Mouse (Mus musculus): ENCODE results near the gene Tmem52.

- TF ChIP-seq CTCF (IDR thresholded peaks at IDR 0.05; ENCODE audit: low read depth, low read length), result no peak
- no peak for TF ChIP-seq POLR2A (IDR thresholded peaks at IDR 0.05; ENCODE audit: borderline replicate concordance, low read depth, low read length)
These were observed 34.9 kb upstream of the Tmem52 start for GRCm38 (mm10) chr4:155433993-155434392.
